Mouse (Mus musculus) ES-CJ7 (cell line): ENCODE measurements around the gene Tmprss12.
A peak's percentile ranks its signal among the peaks of the same experiment; 100 is the strongest.
"Not testable (repeated sequence)": the region's sequence is repeated elsewhere in the genome, so short reads cannot be mapped to it uniquely, and the experiment has no call there.

ENCODE experiments used
- DNase-seq: peaks from one replicate; pipeline ENCODE4 v3.0.0; 2011; ENCODE audit warnings: low read depth, low spot score

Tmprss12 gene

GRCm38 (mm10) chr15:100280626-100281025, at the start of gene Tmprss12:
TSS of gene Tmprss12 (plus strand) at chr15:100280837.
- peak; percentile 69 for DNase-seq

- DNase-seq, result peak; percentile 54
Observed at GRCm38 (mm10) chr15:100231616-100232525, 48.8 kb upstream of the Tmprss12 start.

GRCm38 (mm10) chr15:100235208-100235965, 45.2 kb upstream of the Tmprss12 start:
- no peak for DNase-seq

- no peak for DNase-seq
Observed at GRCm38 (mm10) chr15:100236952-100237351, 43.7 kb upstream of the Tmprss12 start.

GRCm38 (mm10) chr15:100241780-100242179, 38.9 kb upstream of the Tmprss12 start:
- peak; percentile 65 for DNase-seq

- DNase-seq, result no peak
Observed at GRCm38 (mm10) chr15:100245951-100246350, 34.7 kb upstream of the Tmprss12 start.

- DNase-seq, result peak; percentile 40
Observed at GRCm38 (mm10) chr15:100247296-100247695, 33.3 kb upstream of the Tmprss12 start.

- peak; percentile 84 for DNase-seq
Observed at GRCm38 (mm10) chr15:100248665-100249433, 31.8 kb upstream of the Tmprss12 start.

- DNase-seq, result no peak
Observed at GRCm38 (mm10) chr15:100251153-100251780, 29.4 kb upstream of the Tmprss12 start.

GRCm38 (mm10) chr15:100256386-100256785, 24.3 kb upstream of the Tmprss12 start:
- DNase-seq, result peak; percentile 83

- DNase-seq, result no peak
Observed at GRCm38 (mm10) chr15:100257305-100257704, 23.3 kb upstream of the Tmprss12 start.

GRCm38 (mm10) chr15:100258646-100259425, 21.8 kb upstream of the Tmprss12 start:
- DNase-seq, result peak; percentile 52

GRCm38 (mm10) chr15:100260351-100260750, 20.3 kb upstream of the Tmprss12 start:
- not testable (repeated sequence) for DNase-seq

GRCm38 (mm10) chr15:100263246-100263905, 17.3 kb upstream of the Tmprss12 start:
- peak; percentile 72 for DNase-seq

GRCm38 (mm10) chr15:100265586-100266325, 14.9 kb upstream of the Tmprss12 start:
- no peak for DNase-seq

- DNase-seq, result peak; percentile 54
Observed at GRCm38 (mm10) chr15:100268916-100269315, 11.7 kb upstream of the Tmprss12 start.

- peak; percentile 99 for DNase-seq
Observed at GRCm38 (mm10) chr15:100269776-100270175, 10.9 kb upstream of the Tmprss12 start.

- peak; percentile 34 for DNase-seq
Observed at GRCm38 (mm10) chr15:100270609-100271008, 10.0 kb upstream of the Tmprss12 start.

GRCm38 (mm10) chr15:100271411-100271810, 9.2 kb upstream of the Tmprss12 start:
- peak; percentile 81 for DNase-seq
